Mouse (Mus musculus) lung, embryonic 15.5 days (tissue): ENCODE measurements around the gene Rps15. TPM values are rescaled to one million over a fixed set of nuclear protein-coding genes. Genes with fewer than 3 reads are reported as not detected.
A peak's percentile ranks its signal among the peaks of the same experiment; 100 is the strongest.

ENCODE experiments used
- ATAC-seq: fragments of 200-750 bp; cut with Nextera tagmentation; 2 replicates; pipeline ENCODE4 v1.8.0; 2017; ENCODE audit warnings: moderate number of reproducible peaks, borderline replicate concordance; ENCODE audit not compliant: low FRiP score, low TSS enrichment; ENCODE audit errors: extremely low read depth
- H3K27ac ChIP-seq: fragments of 300-500 bp; sonication (generic); 2 replicates; pipeline ENCODE4 v1.5.1; 2015; ENCODE audit warnings: moderate library complexity, mild to moderate bottlenecking, inconsistent platforms
- H3K27me3 ChIP-seq: fragments of 300-500 bp; sonication (generic); 2 replicates; pipeline ENCODE4 v1.6.1; 2015; ENCODE audit warnings: inconsistent platforms
- H3K36me3 ChIP-seq: fragments of 300-500 bp; sonication (generic); 2 replicates; pipeline ENCODE4 v1.6.1; 2015; ENCODE audit warnings: inconsistent platforms
- H3K4me1 ChIP-seq: fragments of 300-500 bp; sonication (generic); 2 replicates; pipeline ENCODE4 v1.6.1; 2015; ENCODE audit warnings: inconsistent platforms
- H3K4me2 ChIP-seq: fragments of 300-500 bp; sonication (generic); 2 replicates; pipeline ENCODE4 v1.6.1; 2015; ENCODE audit warnings: inconsistent platforms, mild to moderate bottlenecking, moderate library complexity
- H3K4me3 ChIP-seq: fragments of 300-500 bp; sonication (generic); 2 replicates; pipeline ENCODE4 v1.5.1; 2015; ENCODE audit warnings: mild to moderate bottlenecking, inconsistent platforms
- H3K9ac ChIP-seq: fragments of 300-500 bp; sonication (generic); 2 replicates; pipeline ENCODE4 v1.6.1; 2015; ENCODE audit warnings: inconsistent platforms
- H3K9me3 ChIP-seq: fragments of 300-500 bp; sonication (generic); 2 replicates; pipeline ENCODE4 v1.6.1; 2016; ENCODE audit warnings: inconsistent platforms
- WGBS: fragments of 180-500 bp; shearing (Covaris S2); methylation state at CpG from one replicate; pipeline ENCODE4 v1.1.7; 2015; 5-methylcytosine and 5-hydroxymethylcytosine counted together
- polyA plus RNA-seq: library from polyadenylated mRNA; unstranded; fragments of >200 nt; fragmentation: Nextera tagmentation; extraction: Ambion mirVana; gene quantifications from 2 replicates; pipeline ENCODE4 v1.2.1, GENCODE M21; 2015

Gene Rps15
- polyA plus RNA-seq, 1 experiment from 2014 or later = 907 TPM

DNA sequence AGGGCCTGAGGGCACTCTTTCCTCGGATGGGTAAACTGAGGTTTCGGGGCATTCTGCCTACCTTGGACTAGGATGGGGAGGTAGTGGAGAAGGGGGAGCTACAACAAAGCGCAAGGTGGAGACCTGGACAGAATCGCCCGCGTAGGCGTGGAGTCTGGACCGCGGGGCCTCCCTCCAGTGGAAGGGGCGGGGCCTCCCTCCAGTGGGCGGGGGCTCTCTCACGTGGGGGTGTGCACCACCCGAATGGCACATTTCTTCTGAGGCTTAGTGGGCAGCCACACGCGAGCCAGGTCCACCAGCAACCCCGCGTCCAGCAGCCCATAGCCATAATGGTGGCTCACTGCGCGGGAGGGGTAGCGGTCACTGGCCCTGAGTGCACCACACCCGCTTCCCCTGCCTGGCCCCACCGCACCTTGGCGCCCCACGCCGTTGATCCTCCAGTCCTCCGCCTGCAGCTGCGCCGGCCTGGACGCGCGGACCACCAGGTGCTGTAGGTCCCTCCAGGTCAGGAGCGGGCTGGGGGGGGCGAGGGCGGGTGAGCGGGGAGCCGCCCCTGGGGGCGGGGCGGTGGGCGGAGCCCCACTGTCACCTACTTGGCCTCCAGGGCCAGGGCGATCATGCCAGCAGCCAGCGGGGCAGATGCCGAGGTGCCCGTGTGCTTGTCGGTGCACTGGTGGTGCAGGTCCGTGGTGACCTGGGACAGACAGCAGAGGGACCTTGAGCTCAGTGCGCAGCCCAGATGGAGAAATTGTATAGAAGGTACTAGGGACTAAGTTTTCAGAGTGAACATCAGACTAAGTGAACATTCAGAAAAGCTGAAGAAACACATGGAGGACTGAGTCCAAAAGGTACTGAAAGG, 31.2 kb downstream of the Rps15 start:
- Histone ChIP-seq H3K9ac (peak overlapping the region; percentile 58), H3K4me3 (peak overlapping the region; percentile 59), H3K27ac (no peak overlapping the region), H3K4me1 (peaks cover 24% of the 10 kb centered on the region), H3K27me3 (0 out of 2 replicates have a peak, but pooled peaks cover 2% of the 10 kb centered on the region), H3K36me3 (0 out of 2 replicates have a peak, but pooled peaks cover 2% of the 10 kb centered on the region), H3K9me3 (no peaks in the 10 kb centered on the region), H3K4me2 (peak overlapping the region; percentile 98)
- ATAC-seq = peak; percentile 55; the same call in 1 of the 2 replicates
- under 1% methylated on average over 43 of the region's 46 CpGs for WGBS

DNA sequence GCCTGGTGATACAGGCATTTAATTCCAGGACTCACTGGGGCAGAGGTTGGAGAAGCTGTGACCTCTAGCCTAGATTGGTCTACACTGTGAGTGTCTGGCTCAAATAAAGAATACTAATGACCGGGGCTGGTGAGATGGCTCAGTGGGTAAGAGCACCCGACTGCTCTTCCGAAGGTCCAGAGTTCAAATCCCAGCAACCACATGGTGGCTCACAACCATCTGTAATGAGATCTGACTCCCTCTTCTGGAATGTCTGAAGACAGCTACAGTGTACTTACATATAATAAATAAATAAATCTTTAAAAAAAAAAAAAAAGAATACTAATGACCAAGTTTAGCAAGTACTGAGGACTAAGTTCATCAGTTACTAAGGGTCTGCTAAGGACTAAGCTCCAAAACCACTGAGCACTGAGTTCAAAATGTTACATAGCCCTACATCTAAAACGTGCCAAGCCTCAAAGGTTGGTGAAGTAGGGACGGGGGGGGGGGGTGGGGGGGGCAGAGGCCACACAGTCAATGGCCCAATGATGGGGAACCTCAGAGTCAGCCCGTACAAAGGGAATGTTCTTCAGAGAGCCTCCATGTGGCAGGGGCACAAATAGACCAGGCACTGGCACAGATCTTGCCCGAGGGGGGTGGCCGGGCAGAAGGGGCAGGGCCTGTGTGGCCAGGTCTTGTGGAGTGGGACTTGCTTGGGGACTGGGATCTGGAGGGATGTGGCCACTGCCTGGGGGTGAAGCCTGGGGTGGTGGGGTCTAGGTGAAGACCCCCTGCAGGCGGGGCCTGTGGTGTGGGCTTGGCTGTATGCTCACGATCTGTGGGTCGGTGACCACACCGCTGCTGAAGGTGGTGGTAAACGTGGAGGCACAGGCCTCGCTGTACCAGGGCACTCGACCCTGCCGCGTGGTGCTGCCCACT, 32.1 kb downstream of the Rps15 start:
- H3K9me3 ChIP-seq = no peaks in the 10 kb centered on the region
- WGBS = 76% methylated on average over 17 of the region's 17 CpGs
- 0 out of 2 replicates have a peak, but pooled peaks cover 2% of the 10 kb centered on the region for H3K27me3 ChIP-seq
- peaks cover 23% of the 10 kb centered on the region for H3K4me1 ChIP-seq
- no peaks in the 10 kb centered on the region for H3K36me3 ChIP-seq
- no peak for ATAC-seq
- H3K27ac ChIP-seq = no peak overlapping the region
- no peak overlapping the region for H3K9ac ChIP-seq
- H3K4me2 ChIP-seq = peak overlapping the region; percentile 98
- H3K4me3 ChIP-seq = no peak overlapping the region

DNA sequence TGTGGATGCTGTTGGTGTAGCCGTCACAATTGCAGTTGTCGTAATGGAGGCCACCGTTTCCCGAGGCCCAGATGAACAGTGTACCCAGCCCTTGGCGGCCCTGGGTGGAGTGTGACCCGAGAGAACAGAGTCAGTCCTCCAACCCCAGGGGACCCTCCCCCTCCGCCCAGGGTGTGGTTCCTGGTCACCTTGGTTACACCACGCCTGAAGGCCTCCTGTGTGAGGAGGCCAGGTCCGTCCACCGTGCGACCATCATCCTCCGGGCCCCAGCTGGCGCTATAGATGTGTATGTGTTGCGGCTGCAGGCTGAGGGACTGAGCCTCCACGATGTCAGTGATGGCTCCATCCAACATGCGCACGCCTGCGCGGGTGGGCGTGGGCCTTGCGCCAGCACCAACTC, 32.8 kb downstream of the Rps15 start:
- ATAC-seq = no peak
- H3K4me1 ChIP-seq = peaks cover 25% of the 10 kb centered on the region
- no peak overlapping the region for H3K4me2 ChIP-seq
- no peak overlapping the region for H3K27ac ChIP-seq
- H3K36me3 ChIP-seq = no peaks in the 10 kb centered on the region
- 0 out of 2 replicates have a peak, but pooled peaks cover 2% of the 10 kb centered on the region for H3K27me3 ChIP-seq
- 77% methylated on average over 21 of the region's 21 CpGs for WGBS
- H3K4me3 ChIP-seq = no peak overlapping the region
- no peaks in the 10 kb centered on the region for H3K9me3 ChIP-seq
- H3K9ac ChIP-seq = no peak overlapping the region

DNA sequence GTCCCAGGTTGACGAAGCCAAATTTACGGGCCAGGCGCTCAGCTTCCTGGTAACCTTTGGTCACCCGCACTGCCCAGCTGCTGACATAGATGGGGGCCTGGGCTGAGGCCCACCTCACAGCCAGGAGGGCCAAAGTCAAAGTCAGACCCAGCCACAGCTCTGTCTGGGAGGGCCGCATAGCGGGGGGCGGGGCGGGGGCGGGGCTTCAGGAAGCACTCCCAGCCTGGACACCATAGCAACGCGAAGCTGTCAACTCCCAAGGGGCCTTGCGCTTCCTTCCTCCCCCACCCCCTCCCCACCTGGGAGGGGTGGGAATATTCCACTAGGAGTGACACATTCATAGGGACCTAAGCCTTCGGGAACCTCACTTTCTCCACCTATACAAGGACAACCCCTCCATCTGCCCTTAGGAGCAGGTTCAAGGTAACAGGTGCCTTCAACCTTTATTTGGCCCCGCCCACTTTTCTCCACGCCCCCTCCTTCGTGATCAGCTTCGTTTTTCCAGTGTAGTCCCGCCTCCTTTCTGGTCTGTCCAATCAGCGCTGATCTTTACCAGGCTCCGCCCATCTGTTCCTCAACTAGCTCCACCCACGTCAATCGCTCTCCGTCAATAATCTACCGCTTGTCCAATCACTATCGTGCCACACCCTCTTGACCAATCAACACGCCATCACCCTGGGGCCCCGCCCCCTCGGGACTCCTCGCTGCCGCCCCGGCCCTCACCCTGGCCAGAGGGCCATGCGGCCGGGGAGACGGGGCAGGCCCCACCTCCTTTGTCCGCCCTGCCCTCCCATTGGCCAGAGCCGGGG, 37.2 kb downstream of the Rps15 start, which contains the start of the genes Pcsk4 and Reep6:
Pcsk4 (minus strand) TSS at position 226 of the 809 bp plus-strand sequence.
Reep6 (plus strand) TSS at position 681 of the 809 bp plus-strand sequence.
- 5% methylated on average over 36 of the region's 36 CpGs for WGBS
- no peaks in the 10 kb centered on the region for H3K9me3 ChIP-seq
- peak within 1 kb of the TSS; percentile 53 for H3K4me3 ChIP-seq
- peaks cover 30% of the 10 kb centered on the region for H3K4me1 ChIP-seq
- H3K4me2 ChIP-seq = peak within 1 kb of the TSS; percentile 98
- ATAC-seq = peak; percentile 95
- peaks cover 14% of the 10 kb centered on the region; the same call in 1 of the 2 replicates for H3K27me3 ChIP-seq
- no peaks in the 10 kb centered on the region for H3K36me3 ChIP-seq
- H3K27ac ChIP-seq = peak within 1 kb of the TSS; percentile 43; the same call in 1 of the 2 replicates
- peak within 1 kb of the TSS; percentile 49 for H3K9ac ChIP-seq

DNA sequence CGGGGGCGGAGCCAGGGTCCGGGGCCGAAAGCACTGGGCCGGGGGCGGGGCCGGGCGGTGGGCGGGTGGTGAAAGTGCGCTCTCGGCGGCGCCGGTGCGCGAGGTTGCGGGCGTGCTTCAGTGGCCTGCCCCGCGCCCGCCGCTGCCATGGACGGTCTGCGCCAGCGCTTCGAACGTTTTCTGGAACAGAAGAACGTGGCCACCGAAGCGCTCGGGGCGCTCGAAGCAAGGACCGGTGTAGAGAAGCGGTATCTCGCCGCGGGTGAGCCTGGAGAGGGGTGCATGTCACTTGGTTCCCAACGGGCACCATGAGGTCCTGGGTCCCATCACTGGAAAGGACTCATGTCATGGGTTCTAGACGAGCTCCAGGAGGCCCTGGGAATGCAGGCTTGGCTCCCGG, 37.8 kb downstream of the Rps15 start:
- Histone ChIP-seq H3K4me1 (peaks cover 30% of the 10 kb centered on the region), H3K4me2 (peak overlapping the region; percentile 98), H3K9ac (peak overlapping the region; percentile 49), H3K4me3 (peak overlapping the region; percentile 53), H3K27ac (peak overlapping the region; percentile 43; the same call in 1 of the 2 replicates), H3K36me3 (no peaks in the 10 kb centered on the region), H3K9me3 (no peaks in the 10 kb centered on the region), H3K27me3 (peaks cover 14% of the 10 kb centered on the region; the same call in 1 of the 2 replicates)
- WGBS = 2% methylated on average over 41 of the region's 41 CpGs
- ATAC-seq = no peak

DNA sequence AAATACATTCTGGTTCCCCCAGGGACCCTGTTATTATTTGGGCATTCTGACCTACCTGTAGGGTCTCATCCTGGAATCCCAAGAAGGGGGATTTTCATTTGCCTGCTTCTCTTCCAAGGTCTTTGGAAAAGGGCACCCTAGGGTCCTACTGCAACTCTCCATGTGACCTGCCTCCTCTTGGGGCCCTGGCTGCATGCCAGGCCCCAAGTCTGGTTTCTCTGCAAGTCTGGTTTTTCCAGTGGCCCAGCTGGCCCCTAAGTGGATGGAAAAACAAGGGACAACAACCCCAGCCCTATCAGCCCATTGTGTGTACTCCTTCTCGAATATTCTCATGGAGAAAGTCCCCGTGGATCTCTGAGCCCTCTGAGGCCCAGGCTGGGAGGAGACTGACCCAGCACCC, 38.6 kb downstream of the Rps15 start:
- peaks cover 30% of the 10 kb centered on the region for H3K4me1 ChIP-seq
- peak overlapping the region; percentile 53 for H3K4me3 ChIP-seq
- peaks cover 14% of the 10 kb centered on the region; the same call in 1 of the 2 replicates for H3K27me3 ChIP-seq
- H3K9ac ChIP-seq = peak overlapping the region; percentile 49; the same call in 1 of the 2 replicates
- H3K9me3 ChIP-seq = no peaks in the 10 kb centered on the region
- no peak for ATAC-seq
- no peaks in the 10 kb centered on the region for H3K36me3 ChIP-seq
- WGBS = 46% methylated on average over 2 of the region's 2 CpGs
- H3K4me2 ChIP-seq = peak overlapping the region; percentile 98
- H3K27ac ChIP-seq = peak overlapping the region; percentile 43

DNA sequence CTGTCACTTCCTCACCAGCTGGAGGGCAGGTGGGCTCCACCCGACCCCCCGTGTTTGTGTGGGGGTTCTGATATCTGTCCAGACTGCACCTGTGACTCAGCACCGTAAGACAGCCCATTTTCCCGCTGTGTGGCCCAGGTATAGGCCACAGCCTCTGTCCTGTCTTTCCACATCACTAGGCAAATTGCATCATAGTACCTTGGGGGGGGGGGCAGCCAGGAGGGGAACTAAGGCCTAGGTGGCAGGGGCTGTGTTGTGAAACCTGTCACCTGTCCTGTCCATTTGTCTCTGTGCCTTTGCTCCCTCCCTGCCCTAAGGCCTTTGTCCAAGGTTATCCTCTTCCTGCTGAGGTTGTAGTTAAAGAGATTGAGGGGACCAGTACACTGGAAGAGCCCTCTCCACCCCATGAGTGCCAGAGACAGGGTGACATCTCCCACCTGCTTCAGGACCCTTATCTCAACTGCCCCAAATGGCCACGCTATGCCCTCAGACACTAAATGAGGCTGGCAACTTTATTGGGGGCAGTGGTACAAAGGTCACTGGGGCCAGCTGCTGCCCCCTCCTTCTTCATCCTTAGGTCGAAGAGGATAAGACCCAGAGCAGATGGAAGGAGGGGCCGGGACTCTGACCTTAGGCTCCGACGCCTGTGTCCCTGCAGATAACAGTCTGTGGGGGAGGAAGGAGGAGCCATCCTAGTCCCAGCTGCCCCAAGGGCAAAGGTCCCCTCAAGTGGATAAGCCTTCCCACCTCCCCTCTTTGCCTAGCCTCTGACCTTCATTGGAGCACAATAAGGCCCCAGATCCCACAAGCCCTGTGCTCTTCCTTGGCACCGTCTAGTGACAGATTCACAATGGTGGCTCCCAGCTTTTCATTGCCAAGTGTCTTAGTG, 39.6 kb downstream of the Rps15 start:
- Histone ChIP-seq H3K27me3 (peaks cover 14% of the 10 kb centered on the region; the same call in 1 of the 2 replicates), H3K4me2 (peak overlapping the region; percentile 98), H3K4me3 (no peak overlapping the region), H3K9me3 (no peaks in the 10 kb centered on the region), H3K4me1 (peaks cover 30% of the 10 kb centered on the region), H3K27ac (peak overlapping the region; percentile 43), H3K36me3 (no peaks in the 10 kb centered on the region), H3K9ac (no peak overlapping the region)
- WGBS = 45% methylated on average over 10 of the region's 10 CpGs
- no peak for ATAC-seq

DNA sequence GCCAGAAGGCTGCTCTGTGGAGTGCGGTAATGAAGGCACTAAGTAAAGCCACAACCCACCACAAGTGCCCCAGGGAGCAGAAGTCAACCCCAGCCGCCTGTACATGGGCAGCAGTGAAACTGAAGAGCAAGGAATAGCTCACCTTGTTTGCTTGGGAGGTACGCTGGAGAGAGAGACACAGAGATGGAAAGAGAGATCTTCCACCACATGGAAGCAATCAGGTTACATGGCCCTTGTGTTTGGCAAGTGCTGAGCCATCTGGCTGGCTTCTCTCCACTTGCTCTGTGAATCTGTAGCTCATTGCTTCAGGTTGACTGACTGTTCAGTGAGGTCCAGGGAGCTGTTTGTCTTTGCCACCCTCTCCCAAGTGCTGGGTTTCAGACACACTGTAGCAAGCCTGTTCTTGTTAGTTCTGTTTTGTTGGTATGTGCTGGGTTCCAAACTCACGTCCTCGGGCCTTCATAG, 40.3 kb downstream of the Rps15 start:
- Histone ChIP-seq H3K27ac (no peak overlapping the region), H3K4me3 (no peak overlapping the region), H3K9ac (no peak overlapping the region), H3K36me3 (no peaks in the 10 kb centered on the region), H3K4me1 (peaks cover 30% of the 10 kb centered on the region), H3K4me2 (no peak overlapping the region), H3K27me3 (peaks cover 14% of the 10 kb centered on the region; the same call in 1 of the 2 replicates), H3K9me3 (no peaks in the 10 kb centered on the region)
- no peak for ATAC-seq
- 73% methylated on average over 5 of the region's 5 CpGs for WGBS

DNA sequence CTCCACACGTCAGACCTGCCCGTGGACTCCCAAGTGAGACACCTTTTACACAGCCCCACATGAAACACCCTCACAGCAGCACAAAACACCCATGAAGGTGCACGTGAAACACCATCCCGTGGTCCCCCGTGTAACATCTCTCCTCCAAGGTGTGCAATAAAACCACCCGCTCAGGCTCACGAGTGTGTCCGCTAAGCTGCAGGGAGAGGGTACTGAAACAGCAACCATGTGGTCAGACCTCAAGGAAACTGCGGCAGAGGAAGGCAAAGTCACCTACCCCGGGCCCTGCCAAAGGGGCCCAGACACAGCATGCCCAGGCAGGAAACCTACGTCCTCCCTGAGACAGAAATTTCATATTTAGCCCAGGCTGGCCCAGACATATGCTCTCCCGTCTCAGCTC, 44.0 kb downstream of the Rps15 start:
- ATAC-seq = no peak
- H3K4me1 ChIP-seq = peaks cover 14% of the 10 kb centered on the region
- 85% methylated on average over 12 of the region's 12 CpGs for WGBS
- H3K36me3 ChIP-seq = no peaks in the 10 kb centered on the region
- peaks cover 17% of the 10 kb centered on the region for H3K27me3 ChIP-seq
- H3K9me3 ChIP-seq = no peaks in the 10 kb centered on the region
- H3K4me3 ChIP-seq = no peak overlapping the region
- H3K4me2 ChIP-seq = no peak overlapping the region
- no peak overlapping the region for H3K27ac ChIP-seq
- H3K9ac ChIP-seq = no peak overlapping the region
